Mouse (Mus musculus) limb, embryonic 14.5 days (tissue): ENCODE data around the gene Gm2075. TPM values are rescaled to one million over a fixed set of nuclear protein-coding genes. Genes with fewer than 3 reads are reported as not detected.
"Not testable (repeated sequence)": the region's sequence is repeated elsewhere in the genome, so short reads cannot be mapped to it uniquely, and the experiment has no call there.

Experiments
- ATAC-seq: fragments of 200-750 bp; cut with Nextera tagmentation; 2 replicates; pipeline ENCODE4 v1.8.0; 2017; ENCODE audit warnings: low read depth, moderate number of reproducible peaks, moderate TSS enrichment; ENCODE audit not compliant: low FRiP score
- DNase-seq: peaks from one replicate; pipeline ENCODE4 v3.0.0-alpha.2; 2015; ENCODE audit warnings: low spot score
- H3K27ac ChIP-seq: fragments of 300-500 bp; sonication (generic); replicated peaks from 2 replicates; pipeline ENCODE4 v1.5.1; 2014; ENCODE audit warnings: low read depth, mild to moderate bottlenecking, low read length, moderate library complexity, mixed read lengths
- H3K27me3 ChIP-seq: fragments of 300-500 bp; sonication (generic); 2 replicates; pipeline ENCODE4 v1.6.1; 2014; ENCODE audit warnings: low read length, mixed read lengths; ENCODE audit not compliant: control insufficient read depth, insufficient read depth
- H3K36me3 ChIP-seq: fragments of 300-500 bp; sonication (generic); 2 replicates; pipeline ENCODE4 v1.6.1; 2014; ENCODE audit warnings: mild to moderate bottlenecking, low read length, moderate library complexity, mixed read lengths; ENCODE audit not compliant: control insufficient read depth, insufficient read depth
- H3K4me1 ChIP-seq: fragments of 300-500 bp; sonication (generic); 2 replicates; pipeline ENCODE4 v1.6.1; 2014; ENCODE audit warnings: antibody characterized with exemption, low read length, mixed read lengths; ENCODE audit not compliant: control insufficient read depth, insufficient read depth
- H3K4me2 ChIP-seq: fragments of 300-500 bp; sonication (generic); replicated peaks from 2 replicates; pipeline ENCODE4 v1.6.1; 2014; ENCODE audit warnings: low read depth, mild to moderate bottlenecking, low read length, moderate library complexity; ENCODE audit not compliant: severe bottlenecking
- H3K4me3 ChIP-seq: fragments of 300-500 bp; sonication (generic); replicated peaks from 2 replicates; pipeline ENCODE4 v1.5.1; 2014; ENCODE audit warnings: low read length
- H3K9ac ChIP-seq: fragments of 300-500 bp; sonication (generic); 2 replicates; pipeline ENCODE4 v1.6.1; 2014; ENCODE audit warnings: mild to moderate bottlenecking, low read depth, low read length, moderate library complexity; ENCODE audit not compliant: severe bottlenecking
- H3K9me3 ChIP-seq: fragments of 300-500 bp; sonication (generic); 2 replicates; pipeline ENCODE4 v1.6.1; 2016; ENCODE audit warnings: low read length; ENCODE audit not compliant: control insufficient read depth
- WGBS: fragments of 180-500 bp; shearing (Covaris S2); extraction: QIAGEN DNeasy Blood & Tissue Kit; methylation state at CpG from one replicate; pipeline ENCODE4 v1.1.7; 2014; 5-methylcytosine and 5-hydroxymethylcytosine counted together
- polyA plus RNA-seq, 2 experiments: library from polyadenylated mRNA; depleted of rRNA in 1 of 2; stranded (reverse) in 1 of 2; unstranded in 1 of 2; fragments of >200 nt; fragmentation: Nextera tagmentation in 1 of 2; extraction: Ambion mirVana in 1 of 2; gene quantifications; 2 replicates each; pipeline versions ENCODE4 v1.2.1 to v1.2.3; 2012 to 2014

Gene Gm2075
- polyA plus RNA-seq (2012; rRNA removed) (not detected in 2 replicates), polyA plus RNA-seq (2014; fragmentation: Nextera tagmentation; extraction: Ambion mirVana) (not detected in 2 replicates)

DNA sequence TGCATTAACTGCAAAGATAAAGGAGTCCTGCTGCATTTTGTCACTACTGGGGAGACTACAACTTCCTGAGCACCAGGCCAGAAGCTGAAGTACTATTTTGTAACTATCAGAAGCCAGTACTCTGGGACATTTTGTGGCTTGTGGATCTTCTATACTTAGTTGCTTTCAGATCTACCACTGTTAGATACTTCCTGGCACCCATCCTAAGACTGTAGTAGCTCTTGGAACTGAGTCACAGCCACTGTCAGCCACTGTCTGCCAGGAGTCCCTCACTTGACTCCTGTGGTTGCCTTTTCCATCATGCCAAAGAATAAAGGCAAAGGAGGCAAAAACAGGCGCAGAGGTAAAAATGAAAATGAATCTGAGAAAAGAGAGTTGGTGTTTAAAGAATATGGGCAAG is at the start of gene Gm2075:
TSS of gene Gm2075 (plus strand) at position 301 of the 400 bp plus-strand sequence.
- H3K4me1 ChIP-seq, H3K27ac ChIP-seq, H3K27me3 ChIP-seq, H3K4me3 ChIP-seq, DNase-seq, H3K4me2 ChIP-seq, H3K36me3 ChIP-seq, H3K9me3 ChIP-seq, H3K9ac ChIP-seq, ATAC-seq: not testable (repeated sequence)
- no CpG with 5 or more reads among the region's 1 CpGs for WGBS

DNA sequence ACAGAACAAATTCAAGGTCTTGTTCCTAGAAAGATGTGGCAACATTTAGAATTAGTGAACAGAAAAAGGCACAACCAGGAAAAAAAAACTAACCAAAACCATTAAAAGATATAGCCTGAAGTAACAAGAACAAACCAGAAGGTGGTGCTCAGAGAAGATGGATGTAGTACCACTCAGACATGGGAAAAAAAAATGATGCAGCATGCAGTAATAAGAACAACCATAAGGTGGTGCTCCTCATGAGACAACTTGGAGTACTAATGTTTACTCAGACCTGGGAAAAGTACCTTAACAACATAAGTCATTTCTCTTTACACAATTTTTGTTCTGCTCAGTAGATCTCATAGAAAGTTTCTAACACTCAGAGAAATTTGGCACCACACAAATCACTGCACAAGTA is 27.6 kb upstream of the Gm2075 start:
- H3K9ac ChIP-seq, H3K9me3 ChIP-seq, ATAC-seq, H3K4me1 ChIP-seq, H3K36me3 ChIP-seq, DNase-seq, H3K27ac ChIP-seq, H3K4me2 ChIP-seq, H3K4me3 ChIP-seq, H3K27me3 ChIP-seq: not testable (repeated sequence)

DNA sequence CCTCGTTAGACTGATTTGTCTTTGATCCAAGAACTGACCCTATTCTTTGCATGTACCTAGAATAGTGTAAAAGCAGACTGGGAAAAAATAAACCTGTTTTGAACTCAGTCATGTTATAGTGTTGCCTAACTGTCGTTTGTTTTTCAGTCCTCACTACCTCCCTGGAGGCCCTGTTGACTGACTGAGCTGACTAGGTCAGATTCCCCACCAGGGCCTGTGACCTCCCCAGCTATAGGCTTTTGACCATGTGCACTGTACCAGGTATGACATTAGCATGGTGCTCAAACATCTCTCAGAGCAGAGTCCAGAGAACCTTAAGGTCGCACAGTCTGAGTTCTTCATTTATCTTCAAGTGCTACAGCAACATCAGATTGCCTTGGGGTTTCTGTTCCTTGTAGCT is 7.5 kb upstream of the Gm2075 start:
- H3K9ac ChIP-seq, H3K9me3 ChIP-seq, H3K27ac ChIP-seq, H3K4me2 ChIP-seq, H3K4me1 ChIP-seq, H3K4me3 ChIP-seq, H3K36me3 ChIP-seq, H3K27me3 ChIP-seq, ATAC-seq, DNase-seq: not testable (repeated sequence)
- WGBS = 73% methylated on average over 3 of the region's 3 CpGs

DNA sequence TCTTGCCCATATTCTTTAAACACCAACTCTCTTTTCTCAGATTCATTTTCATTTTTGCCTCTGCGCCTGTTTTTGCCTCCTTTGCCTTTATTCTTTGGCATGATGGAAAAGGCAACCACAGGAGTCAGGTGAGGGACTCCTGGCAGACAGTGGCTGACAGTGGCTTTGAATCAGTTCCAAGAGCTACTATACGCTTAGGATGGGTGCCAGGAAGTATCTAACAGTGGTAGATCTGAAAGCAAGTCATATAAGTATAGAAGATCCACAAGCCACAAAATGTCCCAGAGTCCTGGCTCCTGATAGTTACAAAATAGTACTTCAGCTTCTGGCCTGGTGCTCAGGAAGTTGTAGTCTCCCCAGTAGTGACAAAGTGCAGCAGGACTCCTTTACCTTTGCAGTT is 7.0 kb downstream of the Gm2075 start, which contains the start of gene Gm6803:
TSS of gene Gm6803 (minus strand) at position 101 of the 400 bp plus-strand sequence.
- H3K4me1 ChIP-seq, DNase-seq, H3K9me3 ChIP-seq, H3K27me3 ChIP-seq, H3K4me2 ChIP-seq, H3K9ac ChIP-seq, H3K27ac ChIP-seq, H3K36me3 ChIP-seq, H3K4me3 ChIP-seq, ATAC-seq: not testable (repeated sequence)
- WGBS = 83% methylated on average over 2 of the region's 2 CpGs

DNA sequence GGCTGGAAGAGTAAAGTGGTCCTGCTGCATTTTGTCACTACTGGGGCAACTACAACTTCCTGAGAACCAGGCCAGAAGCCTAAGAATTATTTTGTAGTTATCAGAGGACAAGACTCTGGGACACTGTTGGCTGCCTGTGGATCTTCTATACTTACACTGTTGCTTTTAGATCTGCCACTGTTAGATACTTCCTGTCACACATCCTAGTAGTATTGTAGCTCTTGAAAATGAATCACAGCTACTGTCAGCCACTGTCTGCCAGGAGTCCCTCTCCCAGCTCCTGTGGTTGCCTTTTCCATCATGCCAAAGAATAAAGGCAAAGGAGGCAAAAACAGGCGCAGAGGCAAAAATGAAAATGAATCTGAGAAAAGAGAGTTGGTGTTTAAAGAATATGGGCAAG is 15.1 kb downstream of the Gm2075 start, which contains the start of gene Gm2056:
TSS of gene Gm2056 (plus strand) at position 301 of the 400 bp plus-strand sequence.
- not testable (repeated sequence) for H3K27me3 ChIP-seq, ATAC-seq, H3K4me3 ChIP-seq, H3K4me2 ChIP-seq, H3K27ac ChIP-seq, H3K4me1 ChIP-seq, H3K36me3 ChIP-seq, DNase-seq, H3K9me3 ChIP-seq, H3K9ac ChIP-seq
- WGBS = 88% methylated on average over 1 of the region's 1 CpGs

- not testable (repeated sequence) for H3K27me3 ChIP-seq, H3K36me3 ChIP-seq, ATAC-seq, H3K4me2 ChIP-seq, H3K27ac ChIP-seq, DNase-seq, H3K9ac ChIP-seq, H3K9me3 ChIP-seq, H3K4me3 ChIP-seq, H3K4me1 ChIP-seq
- 93% methylated on average over 5 of the region's 5 CpGs for WGBS
Measured at GRCm38 (mm10) chr12:88032250-88032649, 20.6 kb downstream of the Gm2075 start.

- H3K27ac ChIP-seq, H3K9me3 ChIP-seq, H3K9ac ChIP-seq, H3K36me3 ChIP-seq, H3K27me3 ChIP-seq, ATAC-seq, H3K4me2 ChIP-seq, H3K4me1 ChIP-seq, DNase-seq, H3K4me3 ChIP-seq: not testable (repeated sequence)
Measured at GRCm38 (mm10) chr12:88039062-88039461, 27.4 kb downstream of the Gm2075 start.

DNA sequence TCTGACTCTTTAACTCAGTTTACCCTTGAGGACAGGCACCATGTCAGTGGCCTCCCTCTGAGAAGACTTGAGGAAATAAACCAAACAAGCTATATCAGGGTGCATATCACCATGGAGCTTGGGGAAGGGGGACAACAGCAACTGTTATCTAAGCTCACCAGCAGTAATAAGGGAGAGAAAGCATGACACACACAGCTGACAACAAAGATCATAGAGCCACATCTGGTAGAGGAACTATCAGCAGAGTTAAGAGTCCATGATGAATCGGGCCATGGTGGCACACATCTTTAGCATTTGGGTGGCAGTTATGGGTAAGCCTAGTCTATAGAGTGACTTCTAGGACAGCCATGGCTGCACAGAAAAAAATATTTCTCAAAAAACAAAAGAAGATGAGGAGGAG is 28.1 kb downstream of the Gm2075 start:
- not testable (repeated sequence) for H3K27me3 ChIP-seq, H3K4me1 ChIP-seq, H3K9ac ChIP-seq, ATAC-seq, H3K4me3 ChIP-seq, DNase-seq, H3K4me2 ChIP-seq, H3K27ac ChIP-seq, H3K9me3 ChIP-seq, H3K36me3 ChIP-seq
- 90% methylated on average over 1 of the region's 1 CpGs for whole genome bisulfite sequencing
